Mouse (Mus musculus) stomach, postnatal 0 days (tissue): ENCODE results near the gene Nrf1.

Experiments
- CTCF ChIP-seq: IDR thresholded peaks from 2 replicates; pipeline ENCODE4 v1.5.1; 2016; ENCODE audit warnings: antibody characterized with exemption, low read depth, mild to moderate bottlenecking, moderate library complexity
- EP300 ChIP-seq: optimal IDR thresholded peaks from 2 replicates; pipeline ENCODE3; 2016; ENCODE audit warnings: antibody characterized with exemption

DNA sequence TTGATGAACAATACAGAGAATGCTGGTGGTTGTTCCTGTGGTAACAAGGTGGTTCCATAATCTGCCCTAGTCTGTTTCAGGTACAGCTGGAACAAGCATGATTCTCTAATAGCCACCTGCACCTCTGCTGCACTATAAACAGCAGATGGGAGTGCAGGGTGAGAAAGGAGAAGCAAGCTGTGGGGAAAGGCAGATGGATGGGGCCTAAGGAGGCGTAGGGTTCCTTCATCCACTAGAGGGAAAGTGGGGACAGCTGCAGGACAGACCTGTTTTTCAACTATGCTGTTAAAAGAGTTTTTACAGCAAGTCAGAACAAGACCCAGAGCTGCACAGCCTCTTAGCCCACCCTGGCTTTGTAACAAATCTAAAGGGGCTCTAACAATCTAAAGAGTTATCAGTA, 73.8 kb downstream of the Nrf1 start:
- TF ChIP-seq CTCF (peak; percentile 46), EP300 (no peak)
